Mouse (Mus musculus) spleen, postnatal 14 days (tissue): ENCODE data around the gene Mamstr.

ENCODE experiments used
- DNase-seq, 2 experiments: peaks; one replicate each; pipeline ENCODE4 v3.0.0; 2021 to 2022; ENCODE audit warnings: low spot score in 2 of 2

Gene Mamstr

DNA sequence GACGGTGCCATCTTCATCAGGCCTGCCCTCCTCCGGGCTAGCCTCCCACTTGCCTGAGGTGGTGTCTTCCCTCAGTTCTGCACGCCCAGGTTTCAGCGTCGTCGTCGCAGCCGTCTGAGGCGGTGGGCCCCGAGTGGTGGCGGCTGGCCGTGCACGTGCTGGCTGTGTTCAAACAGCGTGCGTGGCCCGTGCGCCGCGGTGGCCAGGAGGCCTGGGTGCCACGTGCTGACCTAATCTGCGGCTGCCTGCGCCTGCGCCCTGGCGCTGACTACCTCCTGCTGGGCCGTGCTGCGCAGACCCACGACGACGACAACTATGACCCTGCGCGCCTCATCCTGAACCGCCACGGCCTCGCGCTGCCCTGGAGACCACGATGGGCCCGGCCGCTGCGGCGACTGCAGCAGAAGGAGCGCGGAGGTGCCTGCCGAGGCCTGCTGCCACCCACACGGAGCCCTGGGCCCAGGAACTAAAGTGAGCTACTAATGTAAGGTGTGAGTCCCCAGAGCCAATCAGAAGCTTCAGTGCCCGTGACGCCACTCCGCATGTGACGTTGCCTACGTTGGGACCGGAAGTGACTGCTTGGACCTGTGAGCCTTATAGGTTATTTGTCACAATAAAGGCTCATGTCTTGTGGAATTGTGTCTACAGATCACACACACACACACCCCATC, 54.3 kb downstream of the Mamstr start, which contains the start of gene Sec1:
Gene Sec1, minus strand, starts transcription at position 482 of the 671 bp plus-strand sequence.
- DNase-seq, result no peak

DNA sequence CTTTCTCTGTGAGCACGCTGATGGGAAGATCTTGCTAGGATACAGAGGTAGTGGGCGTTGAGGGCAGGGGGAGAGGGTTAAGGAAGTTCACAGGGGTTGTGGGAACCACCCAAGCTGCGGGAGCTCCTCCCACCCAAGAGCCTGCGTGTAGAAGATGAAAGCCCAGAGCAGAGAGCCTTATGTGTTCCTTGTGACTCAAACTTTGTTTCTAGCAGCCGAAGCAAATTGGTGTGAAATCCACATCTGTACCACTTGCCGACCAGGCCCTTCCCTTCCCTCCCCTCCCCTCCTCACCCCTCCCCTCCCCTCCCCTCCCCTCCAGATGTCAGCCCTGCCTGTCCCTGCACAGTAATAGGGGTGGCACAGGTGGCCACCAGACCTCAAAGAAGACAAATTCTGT, 55.3 kb downstream of the Mamstr start:
- DNase-seq, result no peak
